Mouse (Mus musculus): ENCODE data around the gene Ube2g2. TPM values are rescaled to one million over a fixed set of nuclear protein-coding genes. Genes with fewer than 3 reads are reported as not detected.
A peak's percentile ranks its signal among the peaks of the same experiment; 100 is the strongest.

Gene Ube2g2
- polyA plus RNA-seq, 1 experiment, result 28.4 TPM

GRCm38 (mm10) chr10:77605368-77605767 is 16.7 kb upstream of the Ube2g2 start:
- Histone ChIP-seq H3K9me3 (peaks cover 9% of the 10 kb centered on the region; the same call in 1 of the 2 replicates), H3K4me1 (peaks cover 57% of the 10 kb centered on the region), H3K36me3 (replicated peaks; ENCODE audit: low read length) (peaks cover 45% of the 10 kb centered on the region), H3K27me3 (replicated peaks) (no peaks in the 10 kb centered on the region), H3K4me3 (replicated peaks) (peak overlapping the region; percentile 95)
- no peak for TF ChIP-seq GATA1 (IDR thresholded peaks at IDR 0.05; ENCODE audit: borderline replicate concordance, low read length)
- TF ChIP-seq FLI1 (IDR thresholded peaks at IDR 0.05; ENCODE audit: low read length), result no peak

- peak within 1 kb of the TSS; percentile 95 for H3K4me3 ChIP-seq (replicated peaks)
- peaks cover 64% of the 10 kb centered on the region for H3K4me1 ChIP-seq
- H3K36me3 ChIP-seq (replicated peaks; ENCODE audit: low read length), result peaks cover 47% of the 10 kb centered on the region
- H3K27me3 ChIP-seq (replicated peaks), result no peaks in the 10 kb centered on the region
- H3K9me3 ChIP-seq, result peaks cover 9% of the 10 kb centered on the region; the same call in 1 of the 2 replicates
- no peak for TF ChIP-seq FLI1 (IDR thresholded peaks at IDR 0.05; ENCODE audit: low read length)
- TF ChIP-seq GATA1 (IDR thresholded peaks at IDR 0.05; ENCODE audit: borderline replicate concordance, low read length), result no peak
These were observed 15.9 kb upstream of the Ube2g2 start, which contains the start of the genes Sumo3 and Gm49325 for GRCm38 (mm10) chr10:77605908-77606826. Gene Sumo3 (plus strand): TSS chr10:77606097. Gene Gm49325 (plus strand): TSS chr10:77606197.

GRCm38 (mm10) chr10:77606855-77607254 is 15.2 kb upstream of the Ube2g2 start:
- peaks cover 64% of the 10 kb centered on the region for H3K4me1 ChIP-seq
- TF ChIP-seq FLI1 (IDR thresholded peaks at IDR 0.05; ENCODE audit: low read length), result no peak
- TF ChIP-seq GATA1 (IDR thresholded peaks at IDR 0.05; ENCODE audit: borderline replicate concordance, low read length), result no peak
- peaks cover 9% of the 10 kb centered on the region; the same call in 1 of the 2 replicates for H3K9me3 ChIP-seq
- peaks cover 50% of the 10 kb centered on the region for H3K36me3 ChIP-seq (replicated peaks; ENCODE audit: low read length)
- peak overlapping the region; percentile 95 for H3K4me3 ChIP-seq (replicated peaks)
- no peaks in the 10 kb centered on the region for H3K27me3 ChIP-seq (replicated peaks)

GRCm38 (mm10) chr10:77607441-77607840 is 14.6 kb upstream of the Ube2g2 start:
- TF ChIP-seq GATA1 (IDR thresholded peaks at IDR 0.05; ENCODE audit: borderline replicate concordance, low read length) (no peak), FLI1 (IDR thresholded peaks at IDR 0.05; ENCODE audit: low read length) (no peak)
- Histone ChIP-seq H3K4me1 (peaks cover 60% of the 10 kb centered on the region), H3K36me3 (replicated peaks; ENCODE audit: low read length) (peaks cover 55% of the 10 kb centered on the region), H3K27me3 (replicated peaks) (no peaks in the 10 kb centered on the region), H3K4me3 (replicated peaks) (peak overlapping the region; percentile 95), H3K9me3 (peaks cover 9% of the 10 kb centered on the region; the same call in 1 of the 2 replicates)

- no peaks in the 10 kb centered on the region for H3K27me3 ChIP-seq (replicated peaks)
- no peak overlapping the region for H3K4me3 ChIP-seq (replicated peaks)
- H3K4me1 ChIP-seq, result peaks cover 67% of the 10 kb centered on the region
- peaks cover 66% of the 10 kb centered on the region for H3K36me3 ChIP-seq (replicated peaks; ENCODE audit: low read length)
- peaks cover 9% of the 10 kb centered on the region; the same call in 1 of the 2 replicates for H3K9me3 ChIP-seq
- TF ChIP-seq GATA1 (IDR thresholded peaks at IDR 0.05; ENCODE audit: borderline replicate concordance, low read length) (no peak), FLI1 (IDR thresholded peaks at IDR 0.05; ENCODE audit: low read length) (no peak)
These were observed 13.5 kb upstream of the Ube2g2 start for GRCm38 (mm10) chr10:77608589-77608988.

- Histone ChIP-seq H3K4me1 (peaks cover 63% of the 10 kb centered on the region), H3K9me3 (0 out of 2 replicates have a peak, but pooled peaks cover 4% of the 10 kb centered on the region), H3K4me3 (replicated peaks) (no peak overlapping the region), H3K27me3 (replicated peaks) (no peaks in the 10 kb centered on the region), H3K36me3 (replicated peaks; ENCODE audit: low read length) (peaks cover 76% of the 10 kb centered on the region)
- no peak for TF ChIP-seq FLI1 (IDR thresholded peaks at IDR 0.05; ENCODE audit: low read length)
- no peak for TF ChIP-seq GATA1 (IDR thresholded peaks at IDR 0.05; ENCODE audit: borderline replicate concordance, low read length)
These were observed 11.7 kb upstream of the Ube2g2 start for GRCm38 (mm10) chr10:77610221-77610961.

- H3K36me3 ChIP-seq (replicated peaks; ENCODE audit: low read length), result peaks cover 93% of the 10 kb centered on the region
- no peak for TF ChIP-seq FLI1 (IDR thresholded peaks at IDR 0.05; ENCODE audit: low read length)
- TF ChIP-seq GATA1 (IDR thresholded peaks at IDR 0.05; ENCODE audit: borderline replicate concordance, low read length), result no peak
These were observed 8.7 kb upstream of the Ube2g2 start for GRCm38 (mm10) chr10:77613409-77613808.

GRCm38 (mm10) chr10:77615647-77616046 is 6.4 kb upstream of the Ube2g2 start:
- H3K9me3 ChIP-seq, result no peaks in the 10 kb centered on the region
- H3K36me3 ChIP-seq (replicated peaks; ENCODE audit: low read length), result peaks cover 86% of the 10 kb centered on the region
- no peak for TF ChIP-seq FLI1 (IDR thresholded peaks at IDR 0.05; ENCODE audit: low read length)
- TF ChIP-seq GATA1 (IDR thresholded peaks at IDR 0.05; ENCODE audit: borderline replicate concordance, low read length), result no peak
- H3K4me3 ChIP-seq (replicated peaks), result no peak overlapping the region
- H3K27me3 ChIP-seq (replicated peaks), result no peaks in the 10 kb centered on the region
- H3K4me1 ChIP-seq, result peaks cover 33% of the 10 kb centered on the region

More at GRCm38 (mm10) chr10:77613409-77613808, 8.7 kb upstream of the Ube2g2 start:
- Histone ChIP-seq H3K27me3 (replicated peaks) (no peaks in the 10 kb centered on the region), H3K4me3 (replicated peaks) (peak overlapping the region; percentile 19), H3K9me3 (0 out of 2 replicates have a peak, but pooled peaks cover 4% of the 10 kb centered on the region), H3K4me1 (peaks cover 45% of the 10 kb centered on the region)

- peaks cover 32% of the 10 kb centered on the region for H3K4me1 ChIP-seq
- no peak overlapping the region for H3K4me3 ChIP-seq (replicated peaks)
- TF ChIP-seq GATA1 (IDR thresholded peaks at IDR 0.05; ENCODE audit: borderline replicate concordance, low read length) (no peak), FLI1 (IDR thresholded peaks at IDR 0.05; ENCODE audit: low read length) (no peak)
- H3K27me3 ChIP-seq (replicated peaks), result no peaks in the 10 kb centered on the region
- H3K36me3 ChIP-seq (replicated peaks; ENCODE audit: low read length), result peaks cover 83% of the 10 kb centered on the region
- H3K9me3 ChIP-seq, result no peaks in the 10 kb centered on the region
These were observed 5.9 kb upstream of the Ube2g2 start for GRCm38 (mm10) chr10:77616166-77616565.

Data from megakaryocyte, embryonic 14.5 days (primary cell).